Mouse (Mus musculus): Measurements from ENCODE around the gene Parp8. TPM values are rescaled to one million over a fixed set of nuclear protein-coding genes. Genes with fewer than 3 reads are reported as not detected.

Parp8 gene
- 10 to 100 TPM; 20.9 to 21.9 TPM for total RNA-seq (2021)
- long read RNA-seq, experiment 1, partial matches to known transcripts: 3 of 4 reads
- long read RNA-seq, experiment 1, other reads (novel, unspliced or antisense): 0 of 4 reads
- long read RNA-seq, experiment 2, partial matches to known transcripts: 5 of 11 reads
- long read RNA-seq, experiment 2, other reads (novel, unspliced or antisense): 5 of 11 reads

DNA sequence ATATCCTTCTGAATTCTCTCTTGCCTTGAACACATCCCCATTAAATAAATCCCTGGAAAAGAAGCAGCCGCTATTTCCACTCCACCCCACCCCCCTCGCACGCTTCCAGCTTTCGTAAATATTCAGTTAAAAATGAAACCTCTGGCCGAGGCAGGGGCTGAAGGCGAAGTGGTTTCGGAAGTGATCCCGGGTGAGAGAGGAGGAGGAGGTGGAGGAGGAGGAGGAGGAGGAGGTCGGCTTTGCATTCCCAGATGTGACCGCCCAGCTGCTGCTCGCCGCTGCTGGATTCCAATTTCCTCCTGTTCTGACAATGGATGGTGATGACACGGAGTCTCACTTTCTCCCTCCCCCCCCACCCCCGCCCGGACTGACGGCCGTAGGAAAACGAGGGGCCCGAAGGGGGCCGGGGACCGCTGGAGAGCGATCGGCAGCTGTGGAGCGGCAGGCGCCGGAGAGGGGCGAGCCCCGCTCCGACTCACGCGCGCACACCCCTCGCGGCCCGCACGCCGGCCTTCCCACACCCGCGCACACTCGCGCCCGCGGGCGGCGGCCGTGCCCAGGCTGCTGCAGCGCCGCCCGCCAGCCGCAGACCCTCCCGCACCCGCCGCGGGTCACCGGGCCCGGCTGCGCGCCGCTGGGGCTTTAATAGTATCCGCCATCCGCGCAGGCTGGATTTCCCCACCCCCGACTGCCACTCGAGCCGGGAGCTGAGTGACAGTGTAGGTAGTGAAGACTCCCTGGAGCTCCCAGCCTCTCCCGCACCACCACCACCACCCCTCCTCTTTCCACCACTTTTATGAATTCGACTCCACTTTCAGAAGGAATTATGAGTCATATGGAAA is at the start of gene Parp8:
Parp8 (minus strand) TSS at position 312 of the 842 bp plus-strand sequence.
- TF ChIP-seq CTCF (IDR thresholded peaks at IDR 0.05): no peak
- intact Hi-C loops (cut with DNase I): loop anchor here (5.0 to 10.0 kb wide), 2 partner anchors 143 to 261 kb away; no protein-coding TSS in a partner anchor
- H3K4me3 ChIP-seq: peak within 1 kb of the TSS; percentile 93
- H3K27ac ChIP-seq: peak within 1 kb of the TSS; percentile 89
- DNase-seq (ENCODE audit: extremely low spot score in 1 of 2, low spot score in 2 of 2): peak; percentile 60 to 76

DNA sequence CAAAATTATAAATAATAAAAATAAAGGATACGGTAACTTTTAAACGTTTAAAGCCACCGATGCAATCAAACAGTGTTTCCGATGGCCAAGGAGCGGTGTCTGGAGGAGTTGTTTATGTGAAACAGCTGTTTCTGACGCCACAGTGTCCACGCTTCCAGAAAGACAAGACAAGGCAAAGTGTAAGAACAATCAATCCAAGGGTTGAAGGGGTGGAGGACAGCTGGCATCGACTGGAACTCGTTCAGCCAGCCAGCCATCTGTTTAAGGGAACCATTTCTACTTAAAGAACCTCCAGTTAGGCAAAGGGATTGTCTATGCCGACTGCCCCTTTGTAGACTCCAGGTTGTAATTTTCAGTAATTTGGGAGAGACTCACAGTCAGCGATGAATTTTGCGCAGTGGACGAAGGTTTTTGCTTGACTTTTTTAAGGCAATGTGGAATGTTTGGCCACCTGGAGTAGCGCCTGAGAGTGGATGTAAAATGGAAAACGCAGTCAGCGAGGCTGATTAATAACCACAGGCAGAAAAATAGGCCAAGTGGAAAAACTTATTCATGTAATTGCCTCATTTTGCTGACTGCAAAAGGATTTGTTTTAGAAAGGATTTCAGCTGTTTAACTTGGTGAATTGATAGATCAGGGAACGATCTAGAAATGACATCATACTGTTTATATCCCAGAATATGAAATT is 37.4 kb upstream of the Parp8 start:
- TF ChIP-seq CTCF (IDR thresholded peaks at IDR 0.05): no peak
- intact Hi-C loops (cut with DNase I): no loop called here
- DNase-seq (ENCODE audit: extremely low spot score in 1 of 2, low spot score in 2 of 2): no peak

DNA sequence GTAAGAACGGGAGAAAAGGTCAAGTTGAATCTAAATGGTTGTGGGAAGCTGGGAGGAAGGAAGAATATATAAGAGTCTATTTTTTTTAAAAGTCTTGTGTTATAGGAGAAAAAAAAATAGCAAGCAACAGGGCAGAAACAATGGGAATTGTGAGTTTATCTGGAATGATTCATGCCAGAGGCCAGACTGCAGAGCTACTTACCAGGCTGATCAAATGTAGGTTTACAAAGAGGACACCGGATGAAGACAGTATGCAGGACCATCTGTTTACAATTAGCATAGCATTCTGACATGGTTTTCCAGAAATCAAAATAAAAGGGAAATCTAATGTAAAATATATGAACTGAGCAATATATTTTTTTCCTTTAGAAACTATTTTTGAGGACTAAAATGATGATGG is 31.1 kb upstream of the Parp8 start:
- Histone ChIP-seq H3K27ac (no peak overlapping the region), H3K4me3 (no peak overlapping the region)
- DNase-seq (ENCODE audit: extremely low spot score in 1 of 2, low spot score in 2 of 2): no peak
- no peak for TF ChIP-seq CTCF (IDR thresholded peaks at IDR 0.05)
- intact Hi-C loops (cut with DNase I): no loop called here

More for the DNA sequence above, 37.4 kb upstream of the Parp8 start:
- Histone ChIP-seq H3K4me3 (no peak overlapping the region), H3K27ac (no peak overlapping the region)

DNA sequence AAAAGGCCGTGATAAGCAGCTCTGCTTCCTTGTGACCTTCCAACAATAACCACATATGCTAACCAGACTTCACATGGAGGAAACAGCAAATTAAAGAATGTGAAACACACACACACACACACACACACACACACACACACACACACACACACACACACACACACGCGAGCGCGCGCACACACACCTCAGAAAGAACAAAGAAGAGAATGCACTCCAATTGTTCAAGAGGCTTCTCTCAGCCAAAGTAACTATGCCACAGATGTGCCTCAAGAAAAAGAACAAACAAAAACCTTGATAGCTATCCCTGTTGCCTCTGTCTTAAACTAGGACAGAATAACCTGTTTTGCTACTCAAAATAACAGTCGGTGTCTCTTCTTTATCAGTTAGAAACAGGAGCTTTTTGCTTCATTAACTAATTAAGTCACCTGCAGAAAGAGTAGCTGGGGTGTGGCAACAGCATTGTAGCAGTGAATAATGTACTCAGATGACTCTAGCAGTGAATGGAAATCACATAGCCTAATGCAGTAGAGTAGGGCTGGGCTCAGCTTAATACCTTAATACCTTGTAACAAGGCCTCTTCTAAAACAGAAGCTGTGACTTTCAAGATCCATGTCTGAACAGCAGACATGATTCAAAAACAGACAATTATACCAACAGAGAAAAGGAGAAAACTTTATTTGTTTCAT is 29.6 kb upstream of the Parp8 start:
- Histone ChIP-seq H3K27ac (no peak overlapping the region), H3K4me3 (no peak overlapping the region)
- DNase-seq (ENCODE audit: extremely low spot score in 1 of 2, low spot score in 2 of 2): no peak
- TF ChIP-seq CTCF (IDR thresholded peaks at IDR 0.05): no peak
- intact Hi-C loops (cut with DNase I): loop anchor here (5.0 kb wide), 1 partner anchor 47 kb away; no protein-coding TSS in a partner anchor

DNA sequence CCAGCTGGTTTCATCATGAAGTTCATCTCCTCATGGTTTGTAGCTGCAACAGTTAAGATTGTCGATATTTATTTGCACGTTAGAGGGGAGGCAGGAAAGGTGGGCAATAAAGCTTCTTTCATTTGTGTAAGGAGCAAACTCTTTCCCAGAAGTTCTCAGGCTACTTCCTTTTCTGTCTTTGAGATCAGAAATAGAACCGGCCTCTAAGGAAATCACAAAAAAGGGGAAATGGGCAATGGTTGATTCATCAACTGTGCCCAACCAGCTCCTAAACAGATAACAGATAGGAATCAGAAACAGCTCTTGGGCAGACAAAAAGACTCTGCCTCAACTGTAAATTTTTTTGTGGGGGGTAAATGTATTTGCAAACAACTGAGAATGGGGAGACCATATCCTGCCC is 27.4 kb upstream of the Parp8 start:
- intact Hi-C loops (cut with DNase I): loop anchor here (5.0 kb wide), 1 partner anchor 50 kb away; no protein-coding TSS in a partner anchor
- no peak for TF ChIP-seq CTCF (IDR thresholded peaks at IDR 0.05)
- Histone ChIP-seq H3K27ac (no peak overlapping the region), H3K4me3 (no peak overlapping the region)
- DNase-seq (ENCODE audit: extremely low spot score in 1 of 2, low spot score in 2 of 2): no peak

DNA sequence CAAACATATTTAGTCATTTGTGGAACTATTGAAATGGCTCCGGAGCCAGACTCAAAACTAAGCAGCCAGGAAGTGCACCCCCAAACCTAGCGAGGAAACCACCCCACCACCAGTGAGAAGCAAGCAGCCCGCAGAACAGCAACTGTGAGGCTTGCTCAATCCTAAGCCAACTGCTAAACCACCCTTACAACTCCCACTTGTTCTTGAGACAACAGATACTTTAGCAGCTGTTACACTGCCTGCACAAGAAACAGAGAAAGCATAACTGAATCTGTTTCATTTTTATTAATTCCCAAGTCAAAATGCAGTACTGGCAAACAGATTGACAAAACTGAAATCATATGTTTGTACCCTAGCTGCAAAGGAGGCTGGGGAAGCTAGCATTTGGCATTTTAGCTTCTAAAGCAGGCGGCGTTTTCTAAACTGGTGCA is 23.2 kb upstream of the Parp8 start:
- TF ChIP-seq CTCF (IDR thresholded peaks at IDR 0.05): no peak
- peak; percentile 39 to 52 for DNase-seq (ENCODE audit: extremely low spot score in 1 of 2, low spot score in 2 of 2)
- intact Hi-C loops (cut with DNase I): no loop called here
- Histone ChIP-seq H3K27ac (no peak overlapping the region), H3K4me3 (no peak overlapping the region)

DNA sequence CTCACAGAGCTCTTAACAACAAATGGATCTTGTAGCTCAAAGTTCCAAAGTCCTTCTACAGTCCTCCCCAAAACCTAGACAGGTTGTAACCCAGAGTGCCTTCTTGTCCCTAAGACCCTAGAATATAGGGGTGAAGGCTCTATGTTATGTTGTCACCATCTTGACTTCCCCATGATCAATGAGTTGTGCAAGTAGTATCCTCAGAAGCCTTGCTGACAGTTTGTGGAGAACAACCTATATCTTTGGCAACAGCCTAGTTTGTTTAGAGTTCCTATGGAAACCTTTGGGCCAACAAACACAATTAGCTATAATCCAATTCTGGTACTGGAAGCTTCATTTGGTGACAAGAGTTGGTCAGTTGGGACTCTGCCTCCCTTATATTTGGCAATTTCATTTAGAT is 18.2 kb upstream of the Parp8 start:
- Histone ChIP-seq H3K4me3 (no peak overlapping the region), H3K27ac (no peak overlapping the region)
- intact Hi-C loops (cut with DNase I): no loop called here
- no peak for TF ChIP-seq CTCF (IDR thresholded peaks at IDR 0.05)
- no peak for DNase-seq (ENCODE audit: extremely low spot score in 1 of 2, low spot score in 2 of 2)

DNA sequence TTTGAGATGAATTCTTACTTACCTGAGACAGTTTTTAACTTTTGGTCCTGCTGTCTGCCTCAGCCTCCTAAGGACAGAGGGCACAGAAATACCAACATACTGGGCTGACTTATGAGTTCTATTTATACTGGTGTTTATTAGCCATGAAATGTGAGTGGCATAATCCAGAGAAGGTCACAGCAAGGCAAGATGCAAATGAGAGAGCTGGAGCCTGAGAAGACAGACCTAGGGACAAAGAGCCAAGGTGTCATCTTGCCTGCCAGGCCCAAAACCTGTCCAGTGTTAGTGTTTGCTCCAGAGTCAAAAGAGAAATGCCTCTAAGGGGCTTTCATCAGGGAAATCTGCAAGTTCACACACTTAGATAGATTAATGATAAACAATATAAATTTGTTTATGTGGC is 15.7 kb upstream of the Parp8 start:
- intact Hi-C loops (cut with DNase I): no loop called here
- no peak for DNase-seq (ENCODE audit: extremely low spot score in 1 of 2, low spot score in 2 of 2)
- Histone ChIP-seq H3K4me3 (no peak overlapping the region), H3K27ac (no peak overlapping the region)
- TF ChIP-seq CTCF (IDR thresholded peaks at IDR 0.05): no peak

DNA sequence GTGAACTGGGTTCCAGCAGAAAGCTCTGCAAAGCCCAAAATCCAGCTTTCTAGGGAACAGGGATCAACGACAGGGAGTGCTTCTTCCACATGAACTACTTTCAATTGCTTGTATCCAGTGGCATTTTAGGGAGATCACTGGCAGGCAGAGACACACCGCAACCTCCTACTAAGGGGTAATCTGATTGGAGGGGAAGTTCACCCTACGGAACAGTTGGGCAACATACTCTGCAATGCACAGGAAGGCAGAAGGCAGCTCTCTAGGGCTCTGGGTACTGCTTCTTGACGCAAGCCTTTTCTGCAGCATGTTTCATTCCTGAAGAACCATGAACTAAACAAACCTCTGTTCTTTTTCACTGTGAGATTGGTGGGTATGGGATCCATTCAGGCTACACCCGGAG is 10.9 kb upstream of the Parp8 start:
- H3K27ac ChIP-seq: no peak overlapping the region
- intact Hi-C loops (cut with DNase I): no loop called here

DNA sequence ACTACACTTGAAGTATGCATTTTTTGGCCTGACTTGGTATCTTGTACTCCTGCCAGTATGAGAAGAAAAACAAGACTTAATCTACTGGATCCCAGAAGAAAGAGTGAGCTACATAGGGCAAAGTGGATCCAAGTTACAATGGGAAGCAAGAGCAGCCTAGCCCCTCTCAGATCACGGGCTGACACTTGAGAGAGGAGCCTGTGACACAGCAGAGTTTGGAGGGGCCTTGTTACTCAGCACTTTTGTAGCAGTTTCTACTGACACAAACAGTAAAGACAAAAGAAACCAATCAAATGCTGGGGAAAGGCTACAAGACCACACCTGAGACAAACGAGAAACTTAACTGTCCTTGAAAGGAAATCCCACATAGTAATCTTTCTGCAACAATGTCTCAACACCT is 9.8 kb upstream of the Parp8 start:
- no peak for DNase-seq (ENCODE audit: extremely low spot score in 1 of 2, low spot score in 2 of 2)
- no peak for TF ChIP-seq CTCF (IDR thresholded peaks at IDR 0.05)
- Histone ChIP-seq H3K27ac (no peak overlapping the region), H3K4me3 (no peak overlapping the region)
- intact Hi-C loops (cut with DNase I): no loop called here

More for the DNA sequence above, 10.9 kb upstream of the Parp8 start:
- no peak for TF ChIP-seq CTCF (IDR thresholded peaks at IDR 0.05)
- H3K4me3 ChIP-seq: no peak overlapping the region
- DNase-seq (ENCODE audit: extremely low spot score in 1 of 2, low spot score in 2 of 2): no peak

DNA sequence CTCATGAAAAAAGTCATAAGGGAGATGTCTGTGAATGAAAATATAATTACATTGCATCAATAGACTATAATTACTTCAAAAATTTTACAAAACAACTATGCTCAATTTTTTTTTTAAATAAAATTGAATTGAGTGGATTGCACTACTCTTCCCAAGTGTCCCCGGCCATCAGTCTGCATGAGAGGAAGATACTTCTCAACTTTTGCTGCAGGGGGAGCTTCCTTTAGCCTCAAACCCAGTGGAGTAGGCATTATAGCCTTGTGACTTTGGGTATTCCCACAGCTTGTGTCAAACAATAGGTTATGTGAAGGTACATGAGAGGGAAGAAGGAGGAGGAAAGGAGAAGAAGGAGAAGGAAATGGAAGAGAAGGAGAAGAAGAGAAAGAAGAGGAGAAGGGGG is 9.3 kb upstream of the Parp8 start:
- intact Hi-C loops (cut with DNase I): no loop called here
- Histone ChIP-seq H3K4me3 (no peak overlapping the region), H3K27ac (no peak overlapping the region)
- no peak for TF ChIP-seq CTCF (IDR thresholded peaks at IDR 0.05)
- no peak for DNase-seq (ENCODE audit: extremely low spot score in 1 of 2, low spot score in 2 of 2)

All from left cerebral cortex, adult 2 months (tissue).